Mouse (Mus musculus) stomach, embryonic 14.5 days (tissue): ENCODE results near the gene Klhl8. TPM values are rescaled to one million over a fixed set of nuclear protein-coding genes. Genes with fewer than 3 reads are reported as not detected.
A peak's percentile ranks its signal among the peaks of the same experiment; 100 is the strongest.
"Not testable (repeated sequence)": the region's sequence is repeated elsewhere in the genome, so short reads cannot be mapped to it uniquely, and the experiment has no call there.

Source experiments
- ATAC-seq: fragments of 200-750 bp; cut with Nextera tagmentation; 2 replicates; pipeline ENCODE4 v1.8.0; 2017; ENCODE audit warnings: low read depth, moderate TSS enrichment; ENCODE audit not compliant: insufficient number of reproducible peaks, insufficient read depth, low FRiP score
- H3K27ac ChIP-seq: fragments of 300-500 bp; sonication (generic); 2 replicates; pipeline ENCODE4 v1.5.1; 2014; ENCODE audit warnings: mild to moderate bottlenecking, low read length, moderate library complexity, mixed read lengths
- H3K27me3 ChIP-seq: fragments of 300-500 bp; sonication (generic); 2 replicates; pipeline ENCODE4 v1.6.1; 2014; ENCODE audit warnings: low read length, control low read depth, mixed read lengths; ENCODE audit not compliant: control insufficient read depth, insufficient read depth
- H3K36me3 ChIP-seq: fragments of 300-500 bp; sonication (generic); 2 replicates; pipeline ENCODE4 v1.6.1; 2014; ENCODE audit warnings: mild to moderate bottlenecking, control low read depth, low read length, moderate library complexity, mixed read lengths; ENCODE audit not compliant: control insufficient read depth, insufficient read depth
- H3K4me1 ChIP-seq: fragments of 300-500 bp; sonication (generic); 2 replicates; pipeline ENCODE4 v1.6.1; 2014; ENCODE audit warnings: low read length, control low read depth, mixed read lengths; ENCODE audit not compliant: control insufficient read depth, insufficient read depth
- H3K4me2 ChIP-seq: fragments of 300-500 bp; sonication (generic); replicated peaks from 2 replicates; pipeline ENCODE4 v1.6.1; 2014; ENCODE audit warnings: low read depth, low read length, control low read depth
- H3K4me3 ChIP-seq: fragments of 300-500 bp; sonication (generic); 2 replicates; pipeline ENCODE4 v1.5.1; 2014; ENCODE audit warnings: low read depth, low read length, control low read depth
- H3K9ac ChIP-seq: fragments of 300-500 bp; sonication (generic); replicated peaks from 2 replicates; pipeline ENCODE4 v1.6.1; 2014; ENCODE audit warnings: low read depth, mild to moderate bottlenecking, control low read depth, low read length, moderate library complexity, mixed read lengths
- H3K9me3 ChIP-seq: fragments of 300-500 bp; sonication (generic); 2 replicates; pipeline ENCODE4 v1.6.1; 2016; ENCODE audit warnings: low read depth, low read length, control low read depth; ENCODE audit not compliant: control insufficient read depth
- WGBS: fragments of 180-500 bp; shearing (Covaris S2); extraction: QIAGEN DNeasy Blood & Tissue Kit; methylation state at CpG from one replicate; pipeline ENCODE4 v1.1.7; 2014; 5-methylcytosine and 5-hydroxymethylcytosine counted together
- polyA plus RNA-seq: library from polyadenylated mRNA; unstranded; fragments of >200 nt; fragmentation: Nextera tagmentation; extraction: Ambion mirVana; gene quantifications from 2 replicates; pipeline ENCODE4 v1.2.1, GENCODE M21; 2014

Klhl8 gene
- polyA plus RNA-seq, 1 experiment from 2014 or later, result 15.0 TPM

DNA sequence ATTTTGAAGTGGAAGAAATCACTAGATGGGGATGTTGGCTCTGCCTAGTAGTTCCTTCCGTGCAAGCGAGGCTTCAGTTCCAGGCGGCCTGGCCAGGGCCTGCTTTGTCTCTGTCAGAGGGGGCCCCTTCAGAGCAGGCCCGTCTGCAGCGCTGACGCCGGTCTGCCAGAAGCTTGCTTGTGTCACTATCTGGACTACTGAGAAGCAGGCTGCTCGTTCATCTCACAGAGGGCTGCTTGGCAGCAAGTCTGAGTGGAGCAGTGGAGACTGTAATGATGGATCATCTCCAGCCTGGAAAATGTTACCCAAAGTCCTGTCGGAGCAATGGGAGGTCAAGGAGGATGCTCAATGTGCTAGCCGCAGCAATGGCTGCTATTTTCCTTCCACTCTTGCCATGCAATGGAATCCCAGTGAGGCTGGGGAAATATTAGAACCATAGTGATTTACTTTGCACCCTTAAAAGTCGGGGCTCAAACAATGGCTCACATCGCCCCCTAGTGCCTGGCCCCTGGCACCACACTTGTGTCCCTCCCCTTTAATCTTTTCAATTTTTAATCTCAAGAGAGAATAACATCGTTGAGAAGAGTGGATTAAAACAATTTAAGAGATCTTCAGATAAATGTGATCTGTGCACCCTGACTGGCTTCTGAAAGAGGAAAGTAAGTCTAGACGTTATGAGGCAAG, 26.0 kb upstream of the Klhl8 start:
- WGBS, result 29% methylated on average over 14 of the region's 14 CpGs
- no peaks in the 10 kb centered on the region for H3K36me3 ChIP-seq
- H3K27ac ChIP-seq, result no peak overlapping the region
- H3K4me1 ChIP-seq, result peaks cover 7% of the 10 kb centered on the region; the same call in 1 of the 2 replicates
- no peak overlapping the region for H3K9ac ChIP-seq
- H3K4me3 ChIP-seq, result no peak overlapping the region
- no peaks in the 10 kb centered on the region for H3K9me3 ChIP-seq
- no peaks in the 10 kb centered on the region for H3K27me3 ChIP-seq
- no peak overlapping the region for H3K4me2 ChIP-seq
- ATAC-seq, result peak; percentile 78; the same call in 1 of the 2 replicates

DNA sequence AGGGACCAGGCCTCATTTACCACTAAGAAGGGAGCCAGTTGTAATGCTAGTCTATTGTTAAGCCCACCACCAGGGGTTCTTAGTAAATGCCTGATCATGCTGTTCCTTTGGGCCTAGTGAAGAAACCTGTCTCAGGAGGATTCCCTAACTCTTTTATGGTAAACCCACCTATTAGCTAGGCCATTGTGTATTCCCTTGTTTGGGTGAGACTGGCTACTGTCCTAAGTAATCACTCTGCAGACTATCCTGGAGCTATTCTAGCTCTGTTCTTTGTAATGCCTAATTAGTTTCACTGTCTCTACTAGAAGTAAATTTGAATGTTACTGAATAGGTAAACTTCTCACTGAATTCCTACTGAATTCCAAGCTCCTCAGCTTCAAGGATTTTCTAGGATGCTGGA, 20.9 kb upstream of the Klhl8 start:
- H3K9ac ChIP-seq, H3K36me3 ChIP-seq, ATAC-seq, H3K27ac ChIP-seq, H3K9me3 ChIP-seq, H3K4me1 ChIP-seq, H3K27me3 ChIP-seq, H3K4me2 ChIP-seq, H3K4me3 ChIP-seq: not testable (repeated sequence)

DNA sequence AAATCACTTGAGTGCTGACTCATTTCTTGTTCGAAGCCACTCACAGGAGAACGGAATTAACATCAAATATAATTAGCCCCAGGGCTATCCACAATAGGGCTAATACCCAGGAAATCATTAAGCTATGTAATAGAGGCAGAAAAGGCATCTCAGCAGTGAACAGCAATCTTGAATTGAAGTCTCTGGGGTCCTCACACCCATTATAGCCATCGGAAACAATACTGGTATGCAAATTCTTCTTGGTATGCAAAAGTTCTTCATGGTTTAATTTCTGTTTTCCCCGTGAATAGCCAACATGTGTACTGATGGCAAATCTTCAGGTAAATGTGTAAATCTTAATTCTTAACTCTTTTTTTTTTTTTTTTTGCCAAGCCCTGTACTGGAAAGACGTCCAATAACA, 19.5 kb upstream of the Klhl8 start:
- no peak for ATAC-seq
- Histone ChIP-seq H3K4me1 (no peaks in the 10 kb centered on the region; the same call in 1 of the 2 replicates), H3K27ac (no peak overlapping the region), H3K4me3 (no peak overlapping the region), H3K27me3 (no peaks in the 10 kb centered on the region), H3K4me2 (no peak overlapping the region), H3K36me3 (no peaks in the 10 kb centered on the region), H3K9ac (no peak overlapping the region), H3K9me3 (no peaks in the 10 kb centered on the region)
- WGBS, result 87% methylated on average over 5 of the region's 5 CpGs

DNA sequence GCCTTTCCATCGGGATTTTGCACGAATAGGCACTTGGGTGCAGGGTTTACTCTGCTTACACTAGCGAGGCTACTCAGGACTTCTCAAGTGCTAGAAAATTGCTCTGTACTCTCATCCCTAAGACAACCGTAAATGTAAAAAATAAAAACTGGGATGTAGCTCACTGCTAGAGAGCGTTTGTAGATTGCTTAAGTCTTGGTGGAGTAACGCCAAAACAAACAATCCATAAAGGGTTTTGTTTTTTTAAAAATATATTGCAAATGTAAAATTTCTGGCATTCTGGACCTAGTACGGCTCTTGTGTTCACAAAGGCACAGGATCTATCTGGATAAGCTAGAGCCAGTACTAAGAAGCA, 17.1 kb upstream of the Klhl8 start:
- H3K27me3 ChIP-seq, result no peaks in the 10 kb centered on the region
- H3K9ac ChIP-seq, result no peak overlapping the region
- no peak overlapping the region for H3K4me3 ChIP-seq
- ATAC-seq, result no peak
- H3K4me2 ChIP-seq, result no peak overlapping the region
- H3K9me3 ChIP-seq, result no peaks in the 10 kb centered on the region
- WGBS, result 73% methylated on average over 7 of the region's 7 CpGs
- H3K27ac ChIP-seq, result no peak overlapping the region
- H3K4me1 ChIP-seq, result no peaks in the 10 kb centered on the region; the same call in 1 of the 2 replicates
- no peaks in the 10 kb centered on the region for H3K36me3 ChIP-seq

DNA sequence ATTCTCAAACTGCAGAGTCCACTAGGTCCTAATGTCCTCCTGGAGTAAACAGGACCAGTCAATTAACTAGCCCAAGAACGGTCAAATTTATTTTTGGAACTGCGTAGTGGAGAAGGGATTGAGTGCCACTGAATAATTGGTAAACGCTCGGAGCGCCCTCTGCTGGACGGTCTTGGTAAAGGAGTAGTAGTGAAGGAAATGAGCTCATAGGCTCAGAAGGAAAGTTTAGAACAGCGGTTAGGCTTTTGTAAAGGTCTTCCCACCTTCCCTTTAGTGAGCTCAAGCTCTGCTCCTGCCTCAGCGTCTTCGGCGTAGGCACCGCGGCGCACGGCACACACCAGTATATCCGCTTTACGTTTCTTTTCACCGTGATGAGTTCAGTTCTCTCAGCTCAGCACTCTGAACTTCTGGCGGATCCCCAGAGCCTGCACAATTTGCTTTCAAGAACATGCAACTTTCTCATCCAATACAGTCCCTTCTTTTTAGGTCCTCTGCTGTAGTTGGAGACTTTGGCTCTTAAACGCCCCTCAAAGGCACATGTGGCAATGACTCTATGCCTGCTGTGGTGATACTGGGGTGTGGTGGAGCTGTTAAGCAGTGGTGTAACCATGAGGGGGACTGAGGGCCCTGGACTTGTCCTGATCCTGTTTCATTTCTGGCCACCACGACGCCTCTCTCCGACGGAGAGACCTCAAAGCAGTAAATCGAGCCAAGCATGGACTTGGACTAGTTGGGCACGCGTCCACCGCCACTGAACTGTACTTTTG, 16.6 kb upstream of the Klhl8 start:
- H3K4me2 ChIP-seq, result peak overlapping the region; percentile 41
- H3K4me3 ChIP-seq, result 0 out of 2 replicates have a peak overlapping the region, but pooled peaks have one; percentile 12
- no peaks in the 10 kb centered on the region for H3K36me3 ChIP-seq
- H3K27ac ChIP-seq, result no peak overlapping the region
- no peak overlapping the region for H3K9ac ChIP-seq
- ATAC-seq, result peak; percentile 58; the same call in 1 of the 2 replicates
- no peaks in the 10 kb centered on the region; the same call in 1 of the 2 replicates for H3K4me1 ChIP-seq
- no peaks in the 10 kb centered on the region for H3K27me3 ChIP-seq
- 28% methylated on average over 27 of the region's 27 CpGs for WGBS
- no peaks in the 10 kb centered on the region for H3K9me3 ChIP-seq

DNA sequence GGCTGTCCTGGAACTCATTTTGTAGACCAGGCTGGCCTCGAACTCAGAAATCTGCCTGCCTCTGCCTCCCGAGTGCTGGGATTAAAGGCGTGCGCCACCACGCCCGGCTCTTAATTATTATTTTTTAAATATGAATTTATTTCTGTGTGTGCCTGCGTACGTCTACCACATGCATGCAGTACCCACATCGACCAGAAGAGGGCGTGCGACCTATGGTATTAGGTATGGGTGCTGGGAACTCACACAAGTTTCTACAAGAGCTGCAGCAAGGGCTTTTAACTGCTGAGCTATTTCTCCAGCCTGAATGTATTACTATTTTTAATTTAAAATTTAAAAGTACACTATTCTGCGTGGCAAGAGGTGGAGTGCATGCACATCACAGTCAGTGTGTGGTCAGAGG, 15.3 kb upstream of the Klhl8 start:
- no peak overlapping the region for H3K9ac ChIP-seq
- no peak overlapping the region for H3K27ac ChIP-seq
- WGBS, result 69% methylated on average over 11 of the region's 12 CpGs
- no peaks in the 10 kb centered on the region for H3K36me3 ChIP-seq
- H3K27me3 ChIP-seq, result no peaks in the 10 kb centered on the region
- no peaks in the 10 kb centered on the region; the same call in 1 of the 2 replicates for H3K4me1 ChIP-seq
- no peak overlapping the region for H3K4me2 ChIP-seq
- H3K9me3 ChIP-seq, result no peaks in the 10 kb centered on the region
- ATAC-seq, result no peak
- H3K4me3 ChIP-seq, result no peak overlapping the region

DNA sequence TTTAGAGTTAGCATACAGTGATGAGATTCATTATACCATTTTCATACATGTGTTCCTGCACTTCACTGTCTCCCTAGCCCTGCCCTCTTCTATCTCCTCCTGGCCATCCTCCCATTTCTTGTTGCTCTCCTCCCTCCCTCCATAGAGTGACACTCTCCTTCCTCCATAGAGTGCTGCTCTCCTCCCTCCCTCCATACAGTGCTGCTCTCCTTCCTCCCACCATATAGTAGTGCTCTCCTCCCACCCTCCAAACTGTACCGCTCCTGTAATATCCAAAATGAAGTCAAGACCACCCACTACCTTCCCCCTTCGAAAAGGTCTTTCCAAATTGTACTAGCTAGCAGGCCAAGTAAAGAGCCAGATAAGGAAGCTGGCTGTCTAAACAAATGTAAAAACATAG, 12.7 kb upstream of the Klhl8 start:
- Histone ChIP-seq H3K4me2 (no peak overlapping the region), H3K36me3 (no peaks in the 10 kb centered on the region), H3K27me3 (no peaks in the 10 kb centered on the region), H3K27ac (no peak overlapping the region), H3K4me3 (no peak overlapping the region), H3K9ac (no peak overlapping the region), H3K4me1 (no peaks in the 10 kb centered on the region; the same call in 1 of the 2 replicates), H3K9me3 (no peaks in the 10 kb centered on the region)
- 68% methylated on average over 2 of the region's 2 CpGs for WGBS
- no peak for ATAC-seq

DNA sequence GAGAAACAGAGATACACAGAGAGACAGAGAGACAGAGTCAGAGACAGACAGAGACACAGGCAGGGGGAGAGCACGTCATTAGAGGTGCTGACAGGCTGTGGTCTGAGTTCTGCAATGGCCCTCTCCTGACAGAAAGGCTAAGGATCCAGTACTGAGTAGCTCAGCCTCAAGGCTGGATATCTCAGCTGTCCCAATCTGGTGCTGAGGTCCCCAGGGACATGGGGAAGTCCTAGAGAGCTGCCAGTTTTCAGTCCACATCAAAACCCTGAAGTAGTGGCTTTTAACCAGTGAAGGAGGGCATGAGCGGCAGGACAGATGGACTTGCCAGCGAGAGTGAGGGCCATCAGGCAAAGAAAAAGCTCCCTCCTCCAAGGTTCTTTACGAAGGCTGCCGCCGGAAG, 12.0 kb upstream of the Klhl8 start:
- no peak overlapping the region for H3K4me3 ChIP-seq
- H3K27ac ChIP-seq, result no peak overlapping the region
- no peak for ATAC-seq
- H3K27me3 ChIP-seq, result no peaks in the 10 kb centered on the region
- no peak overlapping the region for H3K9ac ChIP-seq
- no peak overlapping the region for H3K4me2 ChIP-seq
- WGBS, result 74% methylated on average over 6 of the region's 6 CpGs
- H3K36me3 ChIP-seq, result no peaks in the 10 kb centered on the region
- H3K9me3 ChIP-seq, result no peaks in the 10 kb centered on the region
- H3K4me1 ChIP-seq, result no peaks in the 10 kb centered on the region; the same call in 1 of the 2 replicates
